Mouse (Mus musculus): ENCODE data around the gene Tbl3. TPM values are rescaled to one million over a fixed set of nuclear protein-coding genes. Genes with fewer than 3 reads are reported as not detected.

The Tbl3 gene
- polyA plus RNA-seq, 1 experiment from 2014 or later, result 81.2 TPM

GRCm38 (mm10) chr17:24649581-24650069 lies 57.8 kb downstream of the Tbl3 start:
- Histone ChIP-seq H3K4me3 (peak overlapping the region; percentile 88), H3K4me1 (peaks cover 51% of the 10 kb centered on the region), H3K9me3 (no peaks in the 10 kb centered on the region), H3K27me3 (no peaks in the 10 kb centered on the region), H3K4me2 (peak overlapping the region; percentile 98), H3K9ac (peak overlapping the region; percentile 90), H3K36me3 (no peaks in the 10 kb centered on the region), H3K27ac (peak overlapping the region; percentile 76)
- WGBS, result under 1% methylated on average over 35 of the region's 35 CpGs
- ATAC-seq (ENCODE audit: borderline replicate concordance, extremely low read depth, low FRiP score, low TSS enrichment), result peak; percentile 29; the same call in 1 of the 2 replicates

GRCm38 (mm10) chr17:24648731-24649377 lies 58.6 kb downstream of the Tbl3 start:
- H3K4me1 ChIP-seq, result peaks cover 51% of the 10 kb centered on the region
- 66% methylated on average over 10 of the region's 10 CpGs for WGBS
- H3K27ac ChIP-seq, result peak overlapping the region; percentile 76; the same call in 1 of the 2 replicates

More at GRCm38 (mm10) chr17:24648731-24649377, 58.6 kb downstream of the Tbl3 start:
- Histone ChIP-seq H3K4me3 (peak overlapping the region; percentile 88), H3K9me3 (no peaks in the 10 kb centered on the region), H3K4me2 (peak overlapping the region; percentile 98), H3K27me3 (no peaks in the 10 kb centered on the region), H3K9ac (peak overlapping the region; percentile 90; the same call in 1 of the 2 replicates), H3K36me3 (no peaks in the 10 kb centered on the region)
- no peak for ATAC-seq (ENCODE audit: borderline replicate concordance, extremely low read depth, low FRiP score, low TSS enrichment)

Other genes with a start within 250 kb of the Tbl3 start
- 26.0 and 35.4 TPM in 2 replicates for gene E4f1, start 237.3 kb downstream of the Tbl3 start, polyA plus RNA-seq (2015; fragmentation: Nextera tagmentation; extraction: Ambion mirVana)
- gene Pgp, start 237.3 kb downstream of the Tbl3 start, polyA plus RNA-seq (2015; fragmentation: Nextera tagmentation; extraction: Ambion mirVana), result 56.2 and 57.4 TPM in 2 replicates
- gene Bricd5, start 233.8 kb downstream of the Tbl3 start, polyA plus RNA-seq (2015; fragmentation: Nextera tagmentation; extraction: Ambion mirVana), result not detected in 2 replicates
- 31.6 and 34.5 TPM in 2 replicates for gene Mlst8, start 228.6 kb downstream of the Tbl3 start, polyA plus RNA-seq (2015; fragmentation: Nextera tagmentation; extraction: Ambion mirVana)
- gene Caskin1, start 219.1 kb downstream of the Tbl3 start, polyA plus RNA-seq (2015; fragmentation: Nextera tagmentation; extraction: Ambion mirVana), result 0.97 and 1.0 TPM in 2 replicates
- gene Traf7, start 179.7 kb downstream of the Tbl3 start, polyA plus RNA-seq (2015; fragmentation: Nextera tagmentation; extraction: Ambion mirVana), result 96.7 and 106 TPM in 2 replicates
- gene Rab26, start 173.4 kb downstream of the Tbl3 start, polyA plus RNA-seq (2015; fragmentation: Nextera tagmentation; extraction: Ambion mirVana), result 2.3 and 3.3 TPM in 2 replicates
- gene Pkd1, start 157.8 kb downstream of the Tbl3 start, polyA plus RNA-seq (2015; fragmentation: Nextera tagmentation; extraction: Ambion mirVana), result 24.7 and 30.2 TPM in 2 replicates
- gene Tsc2, start 75.0 kb downstream of the Tbl3 start, polyA plus RNA-seq (2015; fragmentation: Nextera tagmentation; extraction: Ambion mirVana), result 48.2 and 53.5 TPM in 2 replicates
- 17.2 and 19.6 TPM in 2 replicates for gene Nthl1, start 75.0 kb downstream of the Tbl3 start, polyA plus RNA-seq (2015; fragmentation: Nextera tagmentation; extraction: Ambion mirVana)
- gene Slc9a3r2, start 57.3 kb downstream of the Tbl3 start, polyA plus RNA-seq (2015; fragmentation: Nextera tagmentation; extraction: Ambion mirVana), result 87.3 and 92.4 TPM in 2 replicates
- gene Npw, start 49.2 kb downstream of the Tbl3 start, polyA plus RNA-seq (2015; fragmentation: Nextera tagmentation; extraction: Ambion mirVana), result 2.1 and 2.3 TPM in 2 replicates
- gene Zfp598, start 38.0 kb downstream of the Tbl3 start, polyA plus RNA-seq (2015; fragmentation: Nextera tagmentation; extraction: Ambion mirVana), result 21.2 and 22.2 TPM in 2 replicates
- 1.0 and 2.0 TPM in 2 replicates for gene Syngr3, start 17.7 kb downstream of the Tbl3 start, polyA plus RNA-seq (2015; fragmentation: Nextera tagmentation; extraction: Ambion mirVana)
- 47.3 and 47.4 TPM in 2 replicates for gene Gfer, start 11.5 kb downstream of the Tbl3 start, polyA plus RNA-seq (2015; fragmentation: Nextera tagmentation; extraction: Ambion mirVana)
- 3.5 and 5.1 TPM in 2 replicates for gene Noxo1, start 11.4 kb downstream of the Tbl3 start, polyA plus RNA-seq (2015; fragmentation: Nextera tagmentation; extraction: Ambion mirVana)
- gene Rnf151, start 10.4 kb upstream of the Tbl3 start, polyA plus RNA-seq (2015; fragmentation: Nextera tagmentation; extraction: Ambion mirVana), result 0.18 and 0.21 TPM in 2 replicates
- 1,576 and 1,662 TPM in 2 replicates for gene Rps2, start 10.5 kb upstream of the Tbl3 start, polyA plus RNA-seq (2015; fragmentation: Nextera tagmentation; extraction: Ambion mirVana)
- gene Ndufb10, start 16.8 kb upstream of the Tbl3 start, polyA plus RNA-seq (2015; fragmentation: Nextera tagmentation; extraction: Ambion mirVana), result 186 and 193 TPM in 2 replicates
- 0.18 TPM in 1 of 2 replicates, not detected in the other for gene Rpl3l, start 20.2 kb upstream of the Tbl3 start, polyA plus RNA-seq (2015; fragmentation: Nextera tagmentation; extraction: Ambion mirVana)
- 30.7 and 36.7 TPM in 2 replicates for gene Msrb1, start 29.0 kb upstream of the Tbl3 start, polyA plus RNA-seq (2015; fragmentation: Nextera tagmentation; extraction: Ambion mirVana)
- gene Hs3st6, start 45.3 kb upstream of the Tbl3 start, polyA plus RNA-seq (2015; fragmentation: Nextera tagmentation; extraction: Ambion mirVana), result 2.5 and 3.4 TPM in 2 replicates
- gene Meiob, start 96.6 kb upstream of the Tbl3 start, polyA plus RNA-seq (2015; fragmentation: Nextera tagmentation; extraction: Ambion mirVana), result not detected in 2 replicates
- 31.7 and 32.1 TPM in 2 replicates for gene Hagh, start 132.5 kb upstream of the Tbl3 start, polyA plus RNA-seq (2015; fragmentation: Nextera tagmentation; extraction: Ambion mirVana)
- gene Fahd1, start 142.7 kb upstream of the Tbl3 start, polyA plus RNA-seq (2015; fragmentation: Nextera tagmentation; extraction: Ambion mirVana), result 18.8 and 19.9 TPM in 2 replicates
- 1.00 and 1.4 TPM in 2 replicates for gene Igfals, start 158.3 kb upstream of the Tbl3 start, polyA plus RNA-seq (2015; fragmentation: Nextera tagmentation; extraction: Ambion mirVana)
- 54.4 and 56.6 TPM in 2 replicates for gene Nubp2, start 178.7 kb upstream of the Tbl3 start, polyA plus RNA-seq (2015; fragmentation: Nextera tagmentation; extraction: Ambion mirVana)
- 41.7 and 44.2 TPM in 2 replicates for gene Spsb3, start 179.0 kb upstream of the Tbl3 start, polyA plus RNA-seq (2015; fragmentation: Nextera tagmentation; extraction: Ambion mirVana)
- gene Eme2, start 187.4 kb upstream of the Tbl3 start, polyA plus RNA-seq (2015; fragmentation: Nextera tagmentation; extraction: Ambion mirVana), result 28.5 and 30.4 TPM in 2 replicates
- gene Mrps34, start 187.5 kb upstream of the Tbl3 start, polyA plus RNA-seq (2015; fragmentation: Nextera tagmentation; extraction: Ambion mirVana), result 89.0 and 92.0 TPM in 2 replicates
- gene Nme3, start 188.8 kb upstream of the Tbl3 start, polyA plus RNA-seq (2015; fragmentation: Nextera tagmentation; extraction: Ambion mirVana), result 67.1 and 78.5 TPM in 2 replicates
- gene Mapk8ip3, start 229.3 kb upstream of the Tbl3 start, polyA plus RNA-seq (2015; fragmentation: Nextera tagmentation; extraction: Ambion mirVana), result 24.0 and 27.6 TPM in 2 replicates